Mouse (Mus musculus) layer of hippocampus, adult 9-11 months (tissue): Measurements from ENCODE around the gene Slc45a3.
A peak's percentile ranks its signal among the peaks of the same experiment; 100 is the strongest.

Source experiments
- DNase-seq: peaks from one replicate; pipeline ENCODE4 v3.0.0; 2022

The Slc45a3 gene

DNA sequence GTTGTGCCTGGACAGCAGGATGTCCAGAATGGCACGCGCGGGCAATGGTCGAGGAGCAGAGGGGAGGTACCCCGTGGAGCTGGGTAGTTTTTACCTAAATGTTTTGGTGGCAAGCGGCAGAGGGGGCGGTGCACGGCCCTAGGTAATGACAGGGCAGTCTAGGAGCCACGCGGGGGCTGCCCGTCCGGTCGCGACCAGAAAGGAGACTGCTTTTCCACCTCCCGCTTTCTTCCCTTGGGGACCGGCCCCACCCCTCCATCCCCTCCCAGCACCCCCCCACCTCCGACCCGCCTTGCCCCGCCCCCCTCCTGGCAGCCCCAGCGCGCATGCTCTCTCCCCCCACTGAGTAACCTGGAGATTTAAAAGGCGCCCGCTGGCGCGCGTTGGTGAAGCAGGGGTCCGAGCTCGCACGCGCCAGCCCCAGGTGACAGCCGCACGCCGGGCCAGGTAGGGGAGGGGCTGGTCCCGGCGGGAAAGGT is at the start of gene Slc45a3:
TSS of gene Slc45a3 (plus strand) at position 362 of the 479 bp plus-strand sequence.
- no peak for DNase-seq

DNA sequence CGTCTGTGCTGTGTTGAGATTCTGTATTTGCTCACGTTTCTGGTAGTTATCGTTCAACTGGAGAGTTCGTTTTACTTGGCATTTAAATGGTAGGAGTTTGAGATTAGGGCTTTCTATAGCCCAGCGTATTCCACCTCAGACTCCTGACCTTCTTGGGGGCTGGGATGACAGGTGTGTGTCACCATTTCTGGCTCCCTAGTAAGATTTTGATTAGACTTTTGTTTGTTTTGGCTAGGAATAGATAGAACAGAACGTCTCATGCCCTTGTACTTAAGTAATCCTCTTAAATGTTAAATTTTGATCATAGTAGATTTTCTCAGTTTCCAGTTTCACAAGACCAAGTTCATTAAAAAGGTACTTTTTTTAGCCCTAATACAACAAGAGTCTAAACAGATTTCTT is 45.1 kb upstream of the Slc45a3 start:
- no peak for DNase-seq

DNA sequence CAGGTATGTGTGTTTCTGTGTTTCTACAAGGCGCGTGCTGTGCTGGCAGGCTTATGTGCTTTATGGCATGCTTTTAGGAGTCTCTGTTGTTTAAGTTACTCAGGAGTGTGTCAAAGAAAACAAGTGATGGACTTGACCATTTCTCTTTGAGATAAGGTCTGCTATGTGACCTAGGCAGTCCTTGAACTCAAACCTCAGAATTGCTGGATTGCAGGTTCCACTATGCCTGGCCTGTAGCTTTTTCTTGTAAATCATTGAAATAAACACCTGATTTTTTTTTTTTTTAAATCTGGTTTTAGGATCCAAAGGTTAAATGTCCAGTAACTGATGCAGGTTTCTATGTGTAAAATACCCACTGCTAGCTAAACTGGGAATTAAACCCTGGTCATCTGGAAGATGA is 43.7 kb upstream of the Slc45a3 start:
- no peak for DNase-seq

DNA sequence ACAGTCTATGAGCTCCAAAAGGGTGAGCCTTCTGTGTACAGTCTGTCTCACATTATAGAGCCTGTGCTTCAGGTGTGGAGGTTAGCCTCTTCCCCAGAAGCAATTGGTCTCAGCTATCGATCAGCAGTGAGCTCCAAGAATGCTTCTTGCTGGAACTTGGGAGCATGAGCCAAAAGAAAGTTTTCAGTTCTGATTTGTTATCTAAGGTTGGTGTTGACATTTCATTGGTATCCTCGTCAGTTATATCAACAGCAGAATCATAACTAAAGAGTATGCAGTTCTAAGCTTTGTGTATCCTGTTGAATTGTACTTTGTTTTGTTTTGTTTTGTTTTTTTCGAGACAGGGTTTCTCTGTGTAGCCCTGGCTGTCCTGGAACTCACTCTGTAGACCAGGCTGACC is 40.7 kb upstream of the Slc45a3 start:
- no peak for DNase-seq

DNA sequence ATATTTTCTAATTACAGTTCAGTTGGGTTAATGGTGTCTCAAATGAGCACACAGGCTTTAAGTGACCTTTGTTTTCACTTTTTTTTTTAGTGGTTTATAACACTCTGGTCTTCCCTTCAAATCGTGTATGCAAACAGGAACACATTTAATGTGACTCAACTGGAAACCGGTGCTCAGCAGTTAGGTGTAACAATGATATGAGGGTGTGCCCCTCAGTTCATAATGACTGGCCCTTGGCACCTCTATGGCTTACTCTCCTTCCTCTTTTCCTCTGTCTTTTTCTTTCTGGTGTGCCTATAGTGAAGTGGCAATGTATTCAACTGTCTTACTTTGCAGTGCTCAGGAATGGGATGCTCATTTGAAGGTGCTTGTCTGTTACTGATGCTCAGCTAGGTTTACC is 29.3 kb upstream of the Slc45a3 start:
- no peak for DNase-seq

DNA sequence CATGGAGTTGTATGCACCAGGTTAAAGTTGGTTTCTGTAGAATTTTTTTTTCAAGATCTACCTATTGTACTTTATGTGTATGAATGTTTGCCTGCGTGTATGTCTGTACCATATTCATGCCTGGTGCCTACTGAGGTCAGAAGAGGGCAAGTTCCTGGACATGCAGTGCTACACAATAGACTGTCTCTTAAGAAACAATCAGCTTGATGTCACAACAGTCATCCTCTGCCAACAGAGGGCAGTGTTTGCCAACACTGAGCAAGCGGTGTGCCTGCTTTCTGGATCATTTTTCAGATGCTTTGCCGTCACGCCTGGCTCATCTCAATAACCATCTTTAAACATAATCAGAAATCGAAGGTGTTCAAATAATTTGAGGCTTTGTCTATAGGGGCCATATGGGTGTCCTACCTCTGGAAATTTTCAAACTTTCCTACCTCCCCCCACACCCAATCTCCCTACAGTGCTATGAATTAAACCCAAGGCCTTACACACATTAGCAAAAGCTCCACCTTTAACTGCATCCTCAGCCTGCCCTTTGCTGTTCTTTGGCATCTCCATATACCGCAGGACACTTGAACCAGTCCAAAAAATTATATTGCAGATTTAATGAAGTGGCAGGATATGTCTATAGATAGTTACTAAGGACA is 25.0 kb upstream of the Slc45a3 start:
- peak; percentile 63 for DNase-seq

DNA sequence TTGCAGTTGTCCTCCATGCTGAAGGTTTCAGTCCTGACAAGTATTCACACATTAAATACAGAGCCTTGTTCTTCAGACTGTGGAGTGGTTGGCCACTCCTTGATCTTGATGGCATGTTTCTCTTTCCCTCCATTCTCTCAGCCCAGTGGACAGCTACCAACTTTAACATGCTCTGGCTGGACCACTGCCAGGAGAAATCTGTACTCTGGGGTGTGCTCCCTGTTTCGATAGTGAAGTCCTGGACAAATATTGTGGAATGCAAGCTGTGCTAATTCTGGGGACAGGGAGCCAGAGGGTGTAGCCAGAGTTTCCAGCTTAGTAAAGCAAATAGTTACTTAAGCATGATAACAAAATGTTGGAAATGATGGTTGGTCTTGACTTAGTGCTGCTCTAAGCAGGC is 24.0 kb upstream of the Slc45a3 start:
- no peak for DNase-seq

DNA sequence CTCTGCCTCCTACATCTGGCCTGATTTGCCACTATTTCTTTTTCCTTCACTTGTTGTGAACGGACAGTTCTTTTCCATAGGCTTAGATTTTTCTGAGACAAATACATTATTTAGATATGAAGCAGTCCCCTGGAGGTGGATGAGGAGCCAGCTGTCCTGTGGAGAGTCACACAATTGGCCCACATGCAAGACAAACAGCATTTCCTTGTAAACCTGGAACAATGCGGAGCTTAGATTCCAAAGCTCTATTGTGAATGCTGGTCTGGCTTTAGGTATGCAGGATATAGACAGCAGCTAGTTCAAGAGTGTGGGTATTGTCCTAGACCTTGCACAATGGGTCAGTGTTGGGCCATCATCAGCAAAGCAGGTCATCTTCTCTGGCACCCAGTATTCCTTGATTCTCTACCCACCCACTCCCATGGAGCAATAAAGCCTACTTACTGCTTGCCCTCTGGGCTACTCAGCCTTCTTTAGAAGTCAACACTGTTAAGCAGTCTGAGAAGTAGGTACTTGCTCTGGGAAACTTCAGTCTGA is 22.0 kb upstream of the Slc45a3 start:
- DNase-seq = no peak

DNA sequence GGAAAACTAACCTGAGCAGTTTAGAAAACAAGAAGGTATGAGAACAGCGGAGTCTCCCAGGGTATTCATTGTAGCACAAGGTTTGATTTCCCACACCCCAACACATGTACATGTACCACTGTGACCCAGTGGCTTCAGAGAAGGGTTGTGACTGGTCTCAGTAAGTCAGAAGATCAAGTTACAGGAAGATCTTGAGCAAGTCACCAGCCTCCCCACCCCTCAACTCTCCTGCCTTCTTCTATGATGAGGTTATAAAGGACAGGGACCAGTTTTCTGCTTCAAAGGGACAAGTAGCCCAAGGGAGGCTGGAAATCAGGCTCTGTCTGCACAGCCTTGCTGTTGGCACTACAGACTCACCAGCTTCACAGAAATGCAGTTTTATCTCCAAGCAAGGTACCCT is 21.3 kb upstream of the Slc45a3 start:
- DNase-seq = no peak

DNA sequence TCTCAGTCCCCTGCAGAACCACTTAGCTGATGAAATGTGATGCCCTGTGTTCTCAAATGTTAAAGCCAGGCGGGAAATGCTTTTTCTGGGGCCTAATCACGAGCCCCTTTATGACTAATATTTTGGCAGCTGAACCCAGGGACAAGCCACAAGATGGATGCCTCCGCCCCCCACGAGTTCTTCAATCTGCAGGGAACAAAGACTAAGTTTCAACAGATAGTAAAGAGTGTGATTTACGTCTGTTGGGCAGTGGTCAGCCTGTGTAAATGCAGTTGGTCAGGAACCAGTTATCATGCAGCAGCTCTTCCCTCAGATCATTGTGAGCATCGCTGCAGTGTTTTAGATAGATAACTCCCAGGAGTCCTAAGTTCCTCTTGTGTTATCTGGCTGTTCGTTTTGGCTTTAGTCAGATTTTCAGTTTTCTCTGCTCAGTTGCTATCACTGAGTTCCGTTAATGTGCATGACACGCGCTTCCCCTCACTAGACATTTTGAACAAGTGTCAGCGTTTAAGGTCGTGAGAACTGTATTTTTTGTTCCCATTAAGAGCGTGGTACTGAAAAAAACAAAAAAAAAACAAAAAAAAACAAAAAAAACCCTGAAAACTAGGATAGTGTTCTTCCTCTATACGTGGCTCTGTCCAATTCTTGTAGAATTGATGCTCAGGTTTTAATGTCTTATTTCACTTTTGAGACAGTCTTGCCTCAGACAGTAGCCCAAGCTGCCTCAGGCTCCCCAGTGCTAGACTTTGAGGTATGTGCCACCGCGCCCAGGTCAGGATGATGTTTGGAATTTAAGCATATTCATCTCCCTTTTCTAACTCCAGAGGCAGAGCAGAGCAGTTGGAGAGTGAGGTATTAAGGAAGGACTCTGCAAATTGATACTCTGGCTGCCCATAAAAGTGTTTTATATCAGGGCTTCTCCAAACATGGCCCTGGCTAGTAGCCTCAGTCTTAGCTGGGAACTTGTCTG is 19.9 kb upstream of the Slc45a3 start:
- DNase-seq = no peak

DNA sequence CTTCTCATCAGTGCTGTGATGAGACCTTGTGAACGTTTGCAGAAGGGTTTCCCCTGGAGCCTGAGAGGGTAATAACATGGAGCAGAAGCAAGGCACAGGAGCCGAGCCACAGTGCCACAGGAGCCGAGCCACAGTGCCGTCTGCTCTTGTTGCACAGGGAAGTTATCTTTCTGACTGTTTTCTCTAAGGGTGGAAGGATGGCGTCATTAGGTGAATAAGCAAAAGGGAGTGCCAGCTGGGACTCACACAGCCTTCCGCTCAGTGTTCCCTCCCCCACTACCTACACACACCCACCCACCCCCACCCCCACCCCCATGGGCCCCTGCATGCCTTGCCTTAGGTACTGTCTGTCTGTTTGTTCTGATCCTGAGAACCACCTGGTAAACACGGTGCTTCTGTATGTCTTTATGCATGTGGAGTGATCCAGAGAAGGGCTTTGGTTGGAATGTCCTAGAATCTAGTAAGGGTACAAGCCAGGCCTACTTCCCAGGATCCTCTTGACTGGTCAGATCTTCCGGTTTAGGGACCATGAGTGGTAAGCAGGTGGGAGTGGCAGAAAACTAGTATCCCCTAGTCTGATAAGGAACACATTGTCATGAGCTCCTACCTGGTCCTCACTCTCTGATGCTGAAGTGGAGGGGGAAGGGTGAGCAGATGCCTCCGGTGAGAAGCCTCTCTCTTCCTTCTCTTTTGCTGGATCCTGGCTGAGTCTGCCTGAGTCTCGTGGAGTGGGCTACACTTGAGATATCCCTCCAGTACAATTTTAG is 16.9 kb upstream of the Slc45a3 start:
- DNase-seq = no peak

DNA sequence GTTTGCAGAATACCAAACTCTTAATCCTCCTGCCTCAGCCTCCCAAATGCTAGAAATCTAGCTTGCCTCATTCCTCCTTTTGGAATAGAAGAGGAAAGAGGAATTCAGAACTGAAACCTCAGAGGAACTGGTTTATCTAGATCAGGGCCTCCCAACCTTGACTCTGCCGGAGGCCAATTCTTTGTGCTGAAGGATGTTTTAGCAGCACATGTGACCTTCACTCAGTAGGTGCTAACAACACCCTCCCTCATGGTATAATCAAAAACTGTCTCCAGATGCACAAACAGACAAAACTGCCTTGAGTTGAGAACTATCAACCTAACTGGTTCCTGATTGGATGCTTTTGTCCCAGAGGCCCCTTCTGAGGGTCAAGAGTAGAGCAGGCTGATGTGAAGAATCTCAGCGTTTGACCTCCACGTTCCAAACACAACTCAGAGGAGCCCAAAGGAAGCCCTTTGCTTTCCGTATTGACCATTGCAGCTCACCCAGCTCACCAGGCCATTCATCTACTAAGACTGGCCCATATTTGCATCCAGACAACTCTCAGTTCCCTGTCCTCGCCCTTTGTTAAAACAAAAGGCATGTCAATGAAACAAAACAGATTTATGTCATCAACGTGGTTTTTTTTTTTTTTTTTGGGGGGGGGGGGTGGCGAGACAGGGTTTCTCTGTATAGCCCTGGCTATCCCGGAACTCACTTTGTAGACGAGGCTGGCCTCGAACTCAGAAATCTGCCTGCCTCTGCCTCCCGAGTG is 16.1 kb upstream of the Slc45a3 start:
- no peak for DNase-seq

DNA sequence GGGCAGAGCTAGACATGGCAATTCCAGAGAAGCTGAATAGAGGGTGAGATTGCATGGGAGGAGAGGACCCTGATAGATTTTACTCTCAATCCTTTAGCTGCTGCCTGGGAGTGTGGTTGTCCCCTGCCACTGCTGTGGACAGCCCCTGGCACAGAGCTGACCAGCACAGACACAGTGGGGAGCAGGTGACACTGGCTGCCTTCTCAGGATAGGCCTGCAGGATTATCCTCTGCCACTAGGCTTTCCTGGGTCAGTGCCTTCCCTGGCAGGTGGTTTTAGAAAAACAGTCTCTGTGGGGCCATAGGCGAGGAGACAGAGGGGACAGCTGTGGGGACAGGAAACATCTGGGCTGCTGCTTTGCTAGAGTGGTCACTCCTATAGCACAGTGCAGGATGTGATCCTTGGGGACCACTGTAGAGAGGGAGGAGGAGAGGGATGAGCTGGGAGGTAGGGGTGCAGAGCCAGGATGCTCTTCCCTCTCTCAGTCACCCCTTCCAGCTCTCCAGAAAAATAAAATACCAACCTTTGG is 14.7 kb upstream of the Slc45a3 start:
- DNase-seq = no peak

DNA sequence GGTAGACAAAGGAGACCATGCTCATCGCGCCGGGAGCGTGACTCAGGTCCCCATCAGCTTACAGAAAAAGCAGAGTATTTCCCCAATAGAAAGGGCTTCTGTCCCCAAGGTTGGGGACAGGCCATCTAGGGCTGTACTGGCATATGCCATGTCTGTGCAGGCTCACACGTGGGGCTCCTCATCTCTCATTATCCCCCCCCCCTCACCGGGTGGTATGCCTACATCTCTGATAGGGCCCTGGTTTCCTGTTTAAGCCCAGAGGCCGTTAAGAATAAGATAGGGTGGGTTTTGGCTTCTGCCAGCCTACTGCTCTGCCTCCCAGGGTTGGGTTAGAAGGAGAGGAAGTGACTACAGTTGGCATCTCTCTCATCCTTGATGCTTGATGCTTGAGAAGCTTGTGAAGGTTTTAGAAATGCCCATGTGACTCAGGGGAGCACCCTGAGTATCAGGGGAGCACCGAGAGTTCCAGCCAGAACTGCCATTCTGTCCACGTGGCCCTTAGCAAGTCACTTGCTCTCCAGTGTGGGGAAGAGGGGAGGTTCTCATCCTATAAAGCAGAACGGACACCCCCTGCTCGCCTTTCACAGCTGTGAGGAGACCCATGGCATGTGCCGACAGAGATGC is 8.4 kb upstream of the Slc45a3 start:
- no peak for DNase-seq

DNA sequence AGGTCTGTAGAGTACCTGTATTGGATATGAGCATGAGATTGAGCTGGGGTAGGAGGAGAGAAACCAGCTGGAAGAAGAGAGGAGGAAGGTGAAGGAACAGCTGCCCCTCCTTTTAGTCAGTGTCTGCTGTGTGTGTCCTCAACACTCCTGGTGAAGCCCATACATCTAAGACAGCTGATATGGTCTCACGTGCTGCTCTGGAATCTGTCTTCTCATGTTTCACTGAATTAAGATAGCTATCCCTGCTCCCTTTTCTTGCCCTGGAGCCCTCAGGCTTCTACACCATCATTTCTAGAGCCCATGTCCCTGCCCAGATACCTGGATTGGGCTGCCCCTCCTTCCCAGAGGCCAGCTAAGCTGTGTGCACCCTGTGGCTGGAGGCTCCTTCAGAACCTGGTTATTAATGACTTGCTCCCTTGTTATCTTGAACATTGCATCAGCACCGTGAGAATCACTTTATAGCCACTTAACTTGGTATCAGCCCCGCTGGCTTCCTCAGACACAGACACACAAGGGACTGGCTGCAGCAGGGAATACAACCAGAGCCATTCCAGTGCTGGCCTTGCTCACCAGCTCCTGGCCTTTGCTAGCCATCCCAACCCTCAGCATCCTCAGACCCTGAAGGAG is 7.5 kb upstream of the Slc45a3 start:
- DNase-seq = no peak

DNA sequence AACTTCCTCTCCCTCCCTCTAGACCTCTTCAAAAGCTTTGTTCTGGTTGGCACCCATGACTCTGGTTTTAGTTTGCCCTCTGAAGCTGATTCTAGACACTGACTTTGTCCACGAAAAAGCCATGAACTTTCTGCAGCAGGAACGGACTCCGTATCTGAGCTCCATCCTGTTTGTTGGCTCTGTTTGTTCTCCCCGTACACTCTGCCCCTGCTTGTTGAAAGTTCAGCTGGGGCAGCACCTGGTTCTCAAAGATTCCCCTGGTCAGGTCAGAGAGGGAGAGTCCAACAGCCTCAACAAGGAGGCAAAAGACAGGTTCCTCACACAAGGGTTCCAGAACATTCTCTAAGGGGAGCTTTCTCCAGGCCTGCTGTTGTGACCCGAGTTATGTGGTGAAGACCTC is 5.4 kb upstream of the Slc45a3 start:
- no peak for DNase-seq

DNA sequence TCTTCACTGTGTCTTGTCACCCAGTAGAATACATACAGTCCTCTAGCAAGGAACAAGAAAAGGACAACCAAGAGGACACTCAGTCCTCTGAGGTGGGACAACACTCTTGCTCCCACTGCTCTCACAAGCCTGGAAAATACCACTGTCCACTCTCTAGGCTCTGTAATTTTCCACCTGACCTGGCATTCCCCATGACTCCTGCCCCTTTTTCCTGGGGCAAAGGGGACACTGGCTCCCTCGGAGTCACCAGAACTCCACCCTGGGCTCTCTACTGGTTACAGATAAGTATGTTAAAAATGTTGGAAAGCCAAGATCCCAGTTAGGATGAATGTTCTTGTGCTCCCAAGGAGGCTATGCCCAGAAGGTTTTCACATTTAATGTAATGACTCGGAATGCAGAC is 1.8 kb upstream of the Slc45a3 start:
- no peak for DNase-seq

DNA sequence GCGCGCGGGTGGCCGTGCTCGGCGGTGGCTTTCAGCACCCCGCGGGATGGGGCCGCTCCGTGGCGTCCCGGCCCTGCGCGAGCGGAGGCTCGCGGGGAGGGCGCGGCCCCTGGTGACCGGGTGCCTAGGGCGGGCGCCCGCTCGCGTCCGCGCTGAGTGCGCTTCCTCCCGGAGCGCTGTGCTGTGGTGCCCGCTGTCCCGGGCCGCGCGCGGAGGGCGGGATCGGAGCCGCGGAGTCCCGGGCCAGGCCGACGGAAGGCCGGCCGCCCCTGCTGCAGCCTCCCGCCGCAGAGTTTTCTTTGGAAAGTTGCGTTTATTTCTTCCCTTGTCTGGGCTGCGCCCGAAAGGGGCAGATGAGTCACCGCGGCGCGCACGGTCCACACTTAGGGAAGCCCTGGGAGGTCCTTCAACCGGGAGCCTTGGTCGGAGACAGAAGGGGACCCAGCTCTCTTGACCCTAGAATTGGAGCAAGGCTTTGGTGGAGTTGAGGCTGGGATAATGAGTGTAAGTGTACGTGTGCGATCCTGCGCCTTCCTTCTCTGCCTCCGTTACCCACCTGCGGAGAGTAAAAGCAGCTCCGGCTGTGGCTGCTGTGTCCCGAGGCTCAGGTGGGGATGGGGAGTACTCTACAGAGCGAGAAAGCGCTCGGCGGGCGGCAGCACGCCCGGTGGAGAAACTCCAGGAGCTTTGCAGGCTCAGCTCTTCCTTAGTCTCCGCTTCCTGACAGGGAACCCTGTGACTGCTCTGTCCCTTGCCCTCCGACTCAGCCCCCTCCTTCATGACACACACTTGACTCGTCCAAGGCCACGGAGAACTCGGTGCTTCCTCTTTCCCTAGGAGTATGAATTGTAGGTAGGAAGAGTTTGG is 551 bp downstream of the Slc45a3 start:
- no peak for DNase-seq

DNA sequence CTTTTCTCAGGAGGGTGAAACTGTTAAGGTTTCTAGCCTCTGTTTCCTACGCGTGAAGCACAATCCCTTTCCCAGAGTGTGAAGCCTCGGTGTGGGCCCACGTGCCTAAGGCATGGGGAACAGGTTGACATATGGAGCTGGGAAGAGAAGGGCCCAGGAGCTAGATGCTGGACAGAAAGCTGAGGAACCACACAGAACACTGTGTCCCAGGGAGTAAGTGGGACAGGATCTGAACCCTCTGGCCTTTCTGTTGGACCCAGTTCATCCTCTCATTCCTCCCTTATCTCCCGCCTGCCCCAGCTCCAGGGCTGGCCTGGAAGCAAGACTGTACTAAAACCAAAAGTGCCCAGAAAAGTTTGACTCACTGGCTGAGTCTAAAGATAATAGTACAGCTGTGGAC is 1.3 kb downstream of the Slc45a3 start:
- DNase-seq = no peak

DNA sequence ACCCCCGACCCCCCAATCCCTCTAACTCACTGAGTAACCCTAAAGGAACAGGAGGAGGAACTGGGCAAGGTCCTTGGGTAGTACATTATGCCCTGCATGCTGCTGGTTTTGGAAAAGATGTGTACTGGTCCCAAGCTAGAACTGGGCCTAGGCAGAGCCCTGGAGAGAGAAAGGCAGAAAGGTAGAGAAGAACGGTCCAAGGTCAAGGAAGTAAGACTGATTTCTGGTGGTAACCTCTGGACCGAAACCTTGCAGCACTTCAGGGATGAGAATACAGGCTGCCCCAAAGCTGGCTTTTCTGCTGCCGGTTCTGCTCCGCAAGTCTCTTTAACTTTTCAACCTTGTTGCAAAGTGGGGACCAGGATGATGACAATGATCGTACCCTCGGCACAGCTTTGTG is 1.8 kb downstream of the Slc45a3 start:
- no peak for DNase-seq
